In genomic region chr2:162930516-162931122, GRCm38 (mm10) we compare ENCODE assay signal across 8 mouse cellular contexts. TPM values are rescaled to one million over a fixed set of nuclear protein-coding genes. Genes with fewer than 3 reads are reported as not detected.
A peak's percentile ranks its signal among the peaks of the same experiment; 100 is the strongest.
DNase-seq lines count a peak whose midpoint lies in the region; ATAC-seq lines count a peak whose summit lies in the region.

No protein-coding gene starts in this region.

- no peaks in the 10 kb centered on the region for H3K9me3 ChIP-seq in kidney, embryonic 16.5 days (ENCODE audit: low read length)
- no peaks in the 10 kb centered on the region for H3K9me3 ChIP-seq in hindbrain, embryonic 11.5 days (ENCODE audit: control insufficient read depth, low read length)

- peak; percentile 17 for ATAC-seq in kidney, embryonic 16.5 days (ENCODE audit: low FRiP score, low TSS enrichment)
- peak; percentile 0; the same call in 1 of the 2 replicates for ATAC-seq in hindbrain, embryonic 11.5 days (ENCODE audit: low FRiP score)

- no peak for DNase-seq in kidney, adult 11 months
- DNase-seq in T-cell, adult 2 months (ENCODE audit: low spot score), result peak; percentile 51
- no peak for DNase-seq in hindbrain, embryonic 11.5 days (ENCODE audit: low spot score)
- DNase-seq in lung, postnatal 36 days, result peak; percentile 14
- DNase-seq in retina, embryonic 14.5 days (ENCODE audit: low spot score), result no peak
- no peak for DNase-seq in left cerebral cortex, adult 8-10 months (ENCODE audit: low spot score in 2 of 2)
- DNase-seq in layer of hippocampus, adult 18-20 months (ENCODE audit: low spot score in 2 of 2), result no peak

- peaks cover 28% of the 10 kb centered on the region for H3K4me1 ChIP-seq in kidney, embryonic 16.5 days (ENCODE audit: insufficient read depth, low read length)
- 0 out of 2 replicates have a peak, but pooled peaks cover 5% of the 10 kb centered on the region for H3K4me1 ChIP-seq in hindbrain, embryonic 11.5 days (replicated peaks; ENCODE audit: control insufficient read depth, insufficient read depth, low read length)

- peak overlapping the region; percentile 96 for H3K27ac ChIP-seq in kidney, embryonic 16.5 days (ENCODE audit: low read length)
- peak overlapping the region; percentile 95 for H3K27ac ChIP-seq in hindbrain, embryonic 11.5 days (ENCODE audit: low read depth, low read length)

- H3K9ac ChIP-seq in kidney, embryonic 16.5 days (replicated peaks; ENCODE audit: low read length), result peak overlapping the region; percentile 99
- peak overlapping the region; percentile 100 for H3K9ac ChIP-seq in hindbrain, embryonic 11.5 days (ENCODE audit: low read depth, low read length)

- peak overlapping the region; percentile 82 for H3K4me2 ChIP-seq in kidney, embryonic 16.5 days (replicated peaks; ENCODE audit: low read depth, low read length)
- H3K4me2 ChIP-seq in hindbrain, embryonic 11.5 days (replicated peaks; ENCODE audit: low read depth, low read length), result peak overlapping the region; percentile 64

- 1% methylated on average over 18 of the region's 18 CpGs for WGBS in kidney, embryonic 16.5 days
- 2% methylated on average over 18 of the region's 18 CpGs for WGBS in hindbrain, embryonic 11.5 days

- peaks cover 15% of the 10 kb centered on the region; the same call in 1 of the 2 replicates for H3K27me3 ChIP-seq in kidney, embryonic 16.5 days (ENCODE audit: insufficient read depth, low read length)
- H3K27me3 ChIP-seq in hindbrain, embryonic 11.5 days (ENCODE audit: control insufficient read depth, insufficient read depth, low read length), result peaks cover 2% of the 10 kb centered on the region; the same call in 1 of the 2 replicates

- peak overlapping the region; percentile 75 for H3K4me3 ChIP-seq in kidney, embryonic 16.5 days (ENCODE audit: low read length)
- peak overlapping the region; percentile 100 for H3K4me3 ChIP-seq in hindbrain, embryonic 11.5 days (ENCODE audit: low read depth, low read length)

- peaks cover 25% of the 10 kb centered on the region for H3K36me3 ChIP-seq in kidney, embryonic 16.5 days (ENCODE audit: insufficient read depth, low read length)
- peaks cover 13% of the 10 kb centered on the region for H3K36me3 ChIP-seq in hindbrain, embryonic 11.5 days (ENCODE audit: control insufficient read depth, insufficient read depth, low read length)

RNA-seq across cellular contexts. Expression of gene Srsf6, which starts 0.7 kb away (rescaled TPM):
- polyA plus RNA-seq in kidney, embryonic 16.5 days (2015; fragmentation: Nextera tagmentation; extraction: Ambion mirVana), result 206 and 214 TPM in 2 replicates
- polyA plus RNA-seq in hindbrain, embryonic 11.5 days (2014; fragmentation: Nextera tagmentation; extraction: Ambion mirVana), result 265 and 280 TPM in 2 replicates
- total RNA-seq in left cerebral cortex, adult 8-10 months (2022), result 10 to 100 TPM; 76.9 to 90.1 (median 84.4) TPM
- 100 to 1,000 TPM in 1 of 2 experiments, 10 to 100 TPM in 1; 95.9 to 102 TPM for total RNA-seq in layer of hippocampus, adult 18-20 months (2021)

RNA-seq across cellular contexts. Expression of gene L3mbtl1, which starts 12.7 kb away (rescaled TPM):
- 0.09 and 0.14 TPM in 2 replicates for polyA plus RNA-seq in kidney, embryonic 16.5 days (2015; fragmentation: Nextera tagmentation; extraction: Ambion mirVana)
- 0.13 and 0.45 TPM in 2 replicates for polyA plus RNA-seq in hindbrain, embryonic 11.5 days (2014; fragmentation: Nextera tagmentation; extraction: Ambion mirVana)
- 10 to 100 TPM; 15.2 to 18.6 (median 17.7) TPM for total RNA-seq in left cerebral cortex, adult 8-10 months (2022)
- 1 to 10 TPM; 7.4 to 9.3 TPM for total RNA-seq in layer of hippocampus, adult 18-20 months (2021)

RNA-seq across cellular contexts. Expression of gene Sgk2, which starts 56.5 kb away (rescaled TPM):
- 11.2 and 12.2 TPM in 2 replicates for polyA plus RNA-seq in kidney, embryonic 16.5 days (2015; fragmentation: Nextera tagmentation; extraction: Ambion mirVana)
- polyA plus RNA-seq in hindbrain, embryonic 11.5 days (2014; fragmentation: Nextera tagmentation; extraction: Ambion mirVana), result not detected in 2 replicates
- 1 to 10 TPM; 1.3 to 1.9 (median 1.9) TPM for total RNA-seq in left cerebral cortex, adult 8-10 months (2022)
- under 1 TPM; 0.71 to 0.79 TPM for total RNA-seq in layer of hippocampus, adult 18-20 months (2021)

Comparison
In these comparisons a context has a peak if more than half of its experiments do, and no peak if none do; other contexts are left out.
1. DNase-seq: peak in T-cell, adult 2 months (single experiment) and lung, postnatal 36 days (single experiment); none in kidney, adult 11 months (single experiment), hindbrain, embryonic 11.5 days (single experiment), retina, embryonic 14.5 days (single experiment), left cerebral cortex, adult 8-10 months (0 of 2) and layer of hippocampus, adult 18-20 months (0 of 2).